Mouse (Mus musculus) embryonic fibroblast, embryonic 13.5 days (primary cell): ENCODE measurements around the gene BC024978.

ENCODE experiments used
- CTCF ChIP-seq: IDR thresholded peaks from 2 replicates; pipeline ENCODE4 v1.5.1; 2011; ENCODE audit warnings: mild to moderate bottlenecking, control low read depth, low read length, moderate library complexity, borderline replicate concordance; ENCODE audit not compliant: insufficient read depth
- POLR2A ChIP-seq: IDR thresholded peaks from 2 replicates; pipeline ENCODE4 v1.6.1; 2011; ENCODE audit warnings: low read depth, mild to moderate bottlenecking, control low read depth, low read length, moderate library complexity

- TF ChIP-seq CTCF (no peak), POLR2A (no peak)
Observed at GRCm38 (mm10) chr7:27165696-27166095, 29.9 kb upstream of the BC024978 start.
